Mouse (Mus musculus) kidney, adult 2 months (tissue): Measurements from ENCODE around the gene Zfp579. TPM values are rescaled to one million over a fixed set of nuclear protein-coding genes. Genes with fewer than 3 reads are reported as not detected.

Experiments
- DNase-seq: peaks from one replicate; pipeline ENCODE4 v3.0.0; 2021
- H3K27ac ChIP-seq: fragments of 200-500 bp; 2 replicates; pipeline ENCODE4 v1.5.1; 2012; ENCODE audit warnings: low read depth, low read length, control low read depth, inconsistent platforms; ENCODE audit not compliant: insufficient read depth
- H3K27me3 ChIP-seq: fragments of 200-500 bp; replicated peaks from 2 replicates; pipeline ENCODE4 v1.6.1; 2012; ENCODE audit warnings: mild to moderate bottlenecking, moderate library complexity, low read length, inconsistent platforms; ENCODE audit not compliant: control insufficient read depth, insufficient read depth
- H3K36me3 ChIP-seq: fragments of 200-500 bp; 2 replicates; pipeline ENCODE4 v1.6.1; 2012; ENCODE audit warnings: mild to moderate bottlenecking, moderate library complexity, low read length, inconsistent platforms; ENCODE audit not compliant: control insufficient read depth, insufficient read depth
- H3K4me1 ChIP-seq: fragments of 200-500 bp; 2 replicates; pipeline ENCODE4 v1.6.1; 2011; ENCODE audit warnings: low read length; ENCODE audit not compliant: control insufficient read depth, insufficient read depth
- H3K4me3 ChIP-seq: fragments of 200-500 bp; 2 replicates; pipeline ENCODE4 v1.5.1; 2011; ENCODE audit warnings: mild to moderate bottlenecking, low read depth, low read length, control low read depth; ENCODE audit not compliant: insufficient read depth
- CTCF ChIP-seq: fragments of 200-500 bp; conservative IDR thresholded peaks from 2 replicates; pipeline ENCODE4 v1.5.1; 2011; ENCODE audit warnings: low read depth, mild to moderate bottlenecking, control low read depth, low read length, moderate library complexity, mixed read lengths; ENCODE audit not compliant: insufficient read depth, insufficient read length
- POLR2A ChIP-seq: fragments of 200-500 bp; IDR thresholded peaks from one replicate; pipeline ENCODE4 v1.6.1; 2011; ENCODE audit warnings: low read depth, low read length, control low read depth
- WGBS: fragments of 180-500 bp; shearing (Covaris S2); methylation state at CpG from one replicate; pipeline ENCODE4 v1.1.7; 2018; 5-methylcytosine and 5-hydroxymethylcytosine counted together
- polyA plus RNA-seq: library from polyadenylated mRNA; depleted of rRNA; stranded (reverse); fragments of >200 nt; gene quantifications from 2 replicates; pipeline ENCODE4 v1.2.3, GENCODE M21; 2012

The Zfp579 gene
- polyA plus RNA-seq, 1 experiment: 49.9 TPM

GRCm38 (mm10) chr7:5035628-5036027, 39.7 kb upstream of the Zfp579 start:
- Histone ChIP-seq H3K27me3 (no peaks in the 10 kb centered on the region), H3K27ac (no peak overlapping the region), H3K4me3 (no peak overlapping the region), H3K4me1 (peaks cover 3% of the 10 kb centered on the region; the same call in 1 of the 2 replicates), H3K36me3 (peaks cover 8% of the 10 kb centered on the region)
- no peak for TF ChIP-seq POLR2A
- TF ChIP-seq CTCF: no peak
- no peak for DNase-seq
- WGBS: 94% methylated on average over 17 of the region's 17 CpGs

- TF ChIP-seq CTCF (no peak), POLR2A (no peak)
- H3K27me3 ChIP-seq: no peaks in the 10 kb centered on the region
- peaks cover 3% of the 10 kb centered on the region; the same call in 1 of the 2 replicates for H3K4me1 ChIP-seq
- H3K4me3 ChIP-seq: no peak within 1 kb of the TSS
- no peak for DNase-seq
- 92% methylated on average over 3 of the region's 3 CpGs for WGBS
- no peak within 1 kb of the TSS for H3K27ac ChIP-seq
- peaks cover 14% of the 10 kb centered on the region for H3K36me3 ChIP-seq
Observed at GRCm38 (mm10) chr7:5033818-5034217, 37.9 kb upstream of the Zfp579 start, which contains the start of gene 4632433K11Rik. 4632433K11Rik (plus strand) TSS chr7:5034118.

GRCm38 (mm10) chr7:5031496-5031895, 35.5 kb upstream of the Zfp579 start:
- no peak overlapping the region for H3K4me3 ChIP-seq
- no peaks in the 10 kb centered on the region for H3K27me3 ChIP-seq
- H3K27ac ChIP-seq: no peak overlapping the region
- DNase-seq: no peak
- 89% methylated on average over 46 of the region's 46 CpGs for WGBS
- no peak for TF ChIP-seq CTCF
- no peak for TF ChIP-seq POLR2A
- H3K4me1 ChIP-seq: no peaks in the 10 kb centered on the region
- peaks cover 14% of the 10 kb centered on the region for H3K36me3 ChIP-seq

- 88% methylated on average over 63 of the region's 63 CpGs for WGBS
- Histone ChIP-seq H3K27ac (no peak overlapping the region), H3K36me3 (peaks cover 14% of the 10 kb centered on the region), H3K27me3 (no peaks in the 10 kb centered on the region), H3K4me3 (no peak overlapping the region), H3K4me1 (no peaks in the 10 kb centered on the region)
- TF ChIP-seq CTCF (no peak), POLR2A (no peak)
- no peak for DNase-seq
Observed at GRCm38 (mm10) chr7:5030554-5031275, 34.8 kb upstream of the Zfp579 start.

GRCm38 (mm10) chr7:5029946-5030345, 34.0 kb upstream of the Zfp579 start:
- Histone ChIP-seq H3K27ac (no peak overlapping the region), H3K27me3 (no peaks in the 10 kb centered on the region), H3K4me1 (no peaks in the 10 kb centered on the region), H3K4me3 (no peak overlapping the region), H3K36me3 (peaks cover 14% of the 10 kb centered on the region)
- no peak for DNase-seq
- 95% methylated on average over 21 of the region's 21 CpGs for WGBS
- TF ChIP-seq POLR2A: no peak
- no peak for TF ChIP-seq CTCF

GRCm38 (mm10) chr7:5029543-5029942, 33.6 kb upstream of the Zfp579 start:
- Histone ChIP-seq H3K27me3 (no peaks in the 10 kb centered on the region), H3K4me3 (no peak overlapping the region), H3K4me1 (no peaks in the 10 kb centered on the region), H3K36me3 (peaks cover 14% of the 10 kb centered on the region), H3K27ac (no peak overlapping the region)
- WGBS: 96% methylated on average over 22 of the region's 22 CpGs
- no peak for TF ChIP-seq POLR2A
- DNase-seq: no peak

- Histone ChIP-seq H3K4me3 (peak overlapping the region; percentile 63; the same call in 1 of the 2 replicates), H3K27ac (no peak overlapping the region), H3K36me3 (no peaks in the 10 kb centered on the region), H3K4me1 (peaks cover 7% of the 10 kb centered on the region; the same call in 1 of the 2 replicates), H3K27me3 (no peaks in the 10 kb centered on the region)
- 42% methylated on average over 5 of the region's 5 CpGs for WGBS
- DNase-seq: no peak
- TF ChIP-seq CTCF: no peak
- no peak for TF ChIP-seq POLR2A
Observed at GRCm38 (mm10) chr7:5021197-5021596, 25.2 kb upstream of the Zfp579 start.

GRCm38 (mm10) chr7:5020685-5021084, 24.7 kb upstream of the Zfp579 start:
- Histone ChIP-seq H3K27me3 (no peaks in the 10 kb centered on the region), H3K4me3 (peak overlapping the region; percentile 63), H3K4me1 (peaks cover 9% of the 10 kb centered on the region; the same call in 1 of the 2 replicates), H3K27ac (peak overlapping the region; percentile 72), H3K36me3 (no peaks in the 10 kb centered on the region)
- TF ChIP-seq CTCF (no peak), POLR2A (no peak)
- no peak for DNase-seq
- WGBS: under 1% methylated on average over 12 of the region's 15 CpGs
